Mouse (Mus musculus): Measurements from ENCODE around the gene Xab2.

Xab2 gene
- long read RNA-seq, experiment 1, full-length matches to known transcripts, result 32 of 39 reads
- long read RNA-seq, experiment 1, partial matches to known transcripts, result 4 of 39 reads
- long read RNA-seq, experiment 1, other reads (novel, unspliced or antisense), result 3 of 39 reads
- long read RNA-seq, experiment 2, full-length matches to known transcripts, result 20 of 24 reads
- long read RNA-seq, experiment 2, partial matches to known transcripts, result 1 of 24 reads
- long read RNA-seq, experiment 2, other reads (novel, unspliced or antisense), result 3 of 24 reads

DNA sequence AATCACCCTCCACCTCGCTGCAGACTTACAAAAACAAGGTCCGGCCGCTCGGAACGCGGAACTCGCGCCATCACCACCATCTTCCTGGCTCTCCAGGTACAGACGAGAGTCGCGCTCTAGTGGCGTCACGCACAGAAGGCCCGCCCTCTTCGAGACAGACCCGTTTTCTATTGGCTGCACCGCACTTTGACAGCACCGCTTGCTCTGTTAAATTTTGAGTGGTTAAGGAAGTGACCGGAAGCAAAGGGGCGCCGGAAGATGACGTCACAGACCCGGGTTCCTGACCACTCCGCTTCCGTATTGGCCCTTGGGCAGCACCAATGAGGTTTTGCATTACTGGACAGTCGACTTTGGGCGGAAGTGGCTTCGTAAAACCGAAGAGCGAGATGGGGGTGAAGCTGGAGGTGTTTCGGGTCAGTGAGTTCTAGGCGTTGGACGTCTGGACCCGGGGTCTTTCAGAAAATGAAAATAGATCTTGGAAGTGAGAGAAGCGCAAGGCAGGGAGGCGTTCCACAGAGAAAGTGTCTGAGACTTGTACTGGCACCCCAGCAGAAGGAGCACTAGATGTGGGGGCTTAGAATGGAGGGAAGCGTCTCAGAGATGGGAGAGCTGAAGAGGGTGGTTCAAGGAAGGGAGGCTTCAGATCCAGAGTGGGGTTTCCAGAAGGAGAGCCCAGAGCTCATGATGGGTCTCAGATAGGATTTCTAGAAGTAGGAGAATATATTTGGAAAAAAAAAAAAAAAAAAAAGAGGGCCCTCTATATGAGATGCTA is at the start of gene Xab2, which contains the start of gene Pet100:
Gene Xab2, minus strand, starts transcription at position 118 of the 772 bp plus-strand sequence.
Gene Pet100, plus strand, starts transcription at position 350 of the 772 bp plus-strand sequence.
- intact Hi-C loops (cut with DNase I), result no loop called here

DNA sequence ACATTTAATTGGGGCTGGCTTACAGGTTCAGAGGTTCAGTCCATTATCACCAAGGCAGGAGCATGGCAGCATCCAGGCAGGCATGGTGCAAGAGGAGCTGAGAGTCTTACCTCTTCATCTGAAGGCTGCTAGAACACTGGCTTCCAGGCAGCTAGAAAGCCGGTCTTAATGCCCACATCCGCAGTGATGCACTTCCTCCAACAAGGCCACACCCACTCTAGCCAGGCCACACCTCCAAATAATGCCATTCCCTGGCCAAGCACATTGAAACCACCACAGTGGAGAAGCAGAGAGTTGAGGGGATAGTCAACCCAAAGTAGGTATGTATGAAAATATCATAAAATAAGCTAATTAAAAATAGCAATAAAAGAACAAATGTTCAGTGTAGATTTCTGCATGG is 49.3 kb upstream of the Xab2 start:
- intact Hi-C loops (cut with DNase I), result loop anchor here (5.0 to 10.0 kb wide), 2 partner anchors 43 to 506 kb away; partner anchors contain the start of gene Pcp2

DNA sequence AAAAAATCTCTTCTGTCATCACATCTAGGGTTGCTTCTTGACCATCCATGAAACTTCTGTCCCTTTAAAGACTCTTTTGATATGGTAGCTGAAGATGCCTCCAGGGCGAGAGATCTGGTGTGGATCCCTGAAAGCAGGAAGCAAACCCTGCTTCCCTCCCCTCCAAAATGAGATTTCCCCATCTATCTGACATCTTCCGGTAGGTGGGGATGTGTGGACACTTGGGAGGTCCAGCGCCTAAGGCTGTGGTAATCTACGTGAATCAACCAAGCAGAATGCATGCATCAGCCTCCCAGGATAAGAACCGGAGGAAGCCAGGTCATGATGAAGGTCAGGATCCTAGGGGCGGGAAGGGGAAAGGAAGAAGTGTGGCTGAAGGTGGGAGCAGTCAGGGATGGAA is 44.4 kb upstream of the Xab2 start, which contains the start of gene Mcemp1:
Gene Mcemp1, plus strand, starts transcription at position 248 of the 400 bp plus-strand sequence.
- intact Hi-C loops (cut with DNase I), result no loop called here

DNA sequence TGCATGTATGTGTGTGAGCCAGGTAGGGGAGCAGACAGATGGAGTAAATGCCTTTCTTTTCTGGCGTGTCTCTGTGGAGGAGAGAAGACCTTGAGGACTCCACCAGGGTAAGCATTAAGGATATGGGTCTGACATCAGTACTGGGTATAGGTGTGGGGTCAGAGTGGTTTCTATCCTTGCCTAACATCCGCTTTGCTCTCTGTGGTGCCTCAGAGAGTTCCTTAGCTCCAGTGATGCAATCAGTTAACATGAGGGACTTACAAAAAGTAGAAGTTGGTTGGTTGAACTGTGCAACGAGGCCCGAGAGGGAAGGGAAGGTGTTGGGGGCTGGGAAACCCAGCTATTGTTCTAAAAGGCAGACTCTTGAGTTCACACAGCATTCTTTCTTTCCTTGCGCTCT is 43.3 kb upstream of the Xab2 start:
- intact Hi-C loops (cut with DNase I), result no loop called here

DNA sequence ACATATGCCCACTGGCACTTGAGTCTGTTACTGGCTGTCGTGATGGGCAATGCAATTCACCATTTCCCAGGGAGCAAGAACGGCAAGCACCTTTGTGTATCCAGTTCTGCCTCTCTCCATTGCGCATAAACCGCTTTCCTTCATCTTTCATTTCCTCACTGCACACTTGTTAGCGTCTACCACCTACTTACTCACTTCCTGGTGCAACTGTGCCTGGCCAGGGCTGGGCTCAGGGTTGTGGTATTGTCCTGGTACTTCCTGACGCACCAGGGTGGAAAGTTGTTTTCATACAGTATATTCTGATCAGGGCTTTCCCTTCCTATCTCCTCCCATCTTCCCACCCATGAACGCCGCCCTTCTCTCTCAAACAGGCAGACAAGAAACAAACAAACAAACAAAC is 39.8 kb upstream of the Xab2 start:
- intact Hi-C loops (cut with DNase I), result no loop called here

DNA sequence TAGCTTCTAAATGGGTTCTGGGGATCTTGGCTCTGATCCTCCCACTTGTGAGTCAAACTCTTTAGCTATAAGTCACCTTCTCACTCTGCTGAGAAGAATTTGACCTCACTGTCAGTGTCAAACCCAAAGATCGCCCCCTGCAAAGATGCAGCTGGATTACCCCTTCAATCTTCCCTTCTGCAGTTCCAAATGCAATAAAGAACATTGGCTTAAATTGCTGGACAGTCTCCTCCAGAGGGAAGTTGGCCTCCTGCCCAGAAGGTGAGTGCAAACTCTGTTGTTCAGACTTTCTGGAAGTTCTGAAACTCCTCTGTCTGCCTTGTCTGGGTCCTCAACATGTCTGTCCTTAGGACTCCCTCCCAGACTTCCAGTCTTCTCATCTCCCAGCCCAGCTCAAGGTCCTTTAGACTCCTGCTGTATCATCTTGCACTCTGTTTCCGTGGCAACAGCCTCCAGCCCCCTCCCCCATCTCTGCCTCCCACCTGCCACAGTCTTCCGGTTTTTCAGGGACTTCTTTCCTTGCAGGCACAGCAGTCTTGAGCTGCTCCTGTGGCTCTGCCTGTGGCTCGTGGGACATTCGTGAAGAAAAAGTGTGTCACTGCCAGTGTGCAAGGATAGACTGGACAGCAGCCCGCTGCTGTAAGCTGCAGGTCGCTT is 35.7 kb upstream of the Xab2 start:
- intact Hi-C loops (cut with DNase I), result no loop called here

DNA sequence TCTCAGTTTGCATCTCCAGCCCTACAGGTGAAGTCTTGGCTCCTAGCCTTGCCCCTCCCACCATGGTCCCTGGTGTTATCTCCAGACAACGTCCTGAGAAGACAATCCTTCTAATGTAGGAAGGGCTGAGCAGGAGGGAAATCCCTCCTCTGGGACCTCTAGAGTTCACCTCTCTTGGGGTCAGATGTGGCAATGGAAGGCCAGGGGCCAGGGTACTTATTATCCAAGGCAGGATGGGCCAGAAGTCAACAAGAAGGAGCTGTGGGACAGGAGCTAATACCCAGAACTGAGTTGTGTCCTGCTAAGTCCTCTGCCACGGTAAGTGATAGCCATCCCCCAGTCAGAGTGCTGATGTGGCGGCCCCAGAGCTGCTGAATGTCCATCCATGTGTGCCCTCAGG is 34.4 kb upstream of the Xab2 start, which contains the start of gene Retn:
Gene Retn, plus strand, starts transcription at position 245 of the 400 bp plus-strand sequence.
- intact Hi-C loops (cut with DNase I), result no loop called here

DNA sequence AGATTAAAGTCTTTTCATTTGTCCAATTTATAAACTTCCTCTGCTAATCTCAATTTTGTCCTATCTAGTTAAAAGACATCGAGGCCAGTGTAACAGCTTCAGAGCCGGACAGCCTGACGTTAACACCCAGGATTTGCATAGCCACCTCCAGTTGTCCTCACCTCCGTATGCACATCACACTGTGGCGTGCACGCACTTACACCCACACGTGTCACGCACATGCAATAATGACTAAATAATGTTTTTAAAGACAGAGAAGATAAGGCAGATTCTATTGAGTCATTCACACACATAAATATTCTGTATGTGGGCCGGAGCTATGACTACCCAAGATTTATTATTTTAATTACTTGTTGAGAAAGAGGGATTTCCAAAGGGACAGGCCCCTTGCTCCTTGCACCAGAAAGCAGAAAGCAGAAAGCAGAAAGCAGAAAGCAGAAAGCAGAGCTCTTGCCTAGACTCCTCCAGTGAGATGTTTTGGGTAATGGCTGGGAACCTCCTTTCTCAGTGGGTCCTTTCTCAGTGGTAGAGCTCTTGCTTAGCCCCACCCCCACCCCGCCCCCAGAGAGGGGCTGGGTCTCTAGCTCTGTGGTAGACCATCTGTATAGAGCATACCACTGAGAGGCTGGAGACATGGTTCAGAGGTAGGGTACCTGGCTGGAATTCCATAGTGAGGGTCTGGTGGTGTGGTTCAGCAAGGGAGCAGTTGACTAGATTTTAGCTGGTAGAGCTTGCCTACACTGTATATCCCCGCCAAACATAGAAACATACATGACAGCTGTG is 33.8 kb upstream of the Xab2 start:
- intact Hi-C loops (cut with DNase I), result no loop called here

DNA sequence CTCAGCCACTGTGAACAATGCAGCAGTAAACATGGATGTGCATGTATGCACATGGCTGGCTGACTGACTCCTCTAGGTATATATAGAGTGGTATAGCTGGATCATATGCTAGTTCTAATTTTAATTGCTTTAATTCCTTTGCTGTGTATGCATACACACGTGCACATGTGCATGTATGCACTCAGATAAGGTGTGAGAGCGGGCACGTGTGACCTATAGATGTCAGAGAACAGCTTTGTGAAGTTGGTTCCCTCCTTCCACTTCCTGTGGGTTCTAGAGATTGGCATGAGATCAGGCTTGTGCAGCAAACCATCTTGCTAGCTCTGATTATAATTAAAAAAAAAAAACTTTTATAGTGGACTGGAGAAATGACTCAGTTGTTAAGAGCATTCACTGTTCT is 31.7 kb upstream of the Xab2 start:
- intact Hi-C loops (cut with DNase I), result no loop called here

DNA sequence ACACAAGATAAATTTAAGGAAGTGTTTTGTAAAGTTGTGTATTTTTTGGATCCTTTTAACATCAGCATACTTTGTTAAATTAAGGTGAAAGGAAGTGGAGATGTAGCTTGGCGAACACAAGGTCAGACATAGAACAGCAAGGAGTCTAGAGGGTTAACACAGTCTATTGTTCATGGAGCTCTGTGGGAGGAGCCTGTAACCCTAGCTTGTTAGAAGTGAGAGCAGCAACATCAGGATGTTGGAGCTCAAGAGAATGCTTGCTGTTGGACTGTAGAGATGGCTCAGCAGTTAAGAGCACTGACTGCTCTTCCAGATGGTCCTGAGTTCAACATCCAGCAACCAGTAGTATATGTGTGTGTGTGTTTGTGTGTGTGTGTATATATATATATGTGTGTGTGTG is 27.9 kb upstream of the Xab2 start:
- intact Hi-C loops (cut with DNase I), result no loop called here

DNA sequence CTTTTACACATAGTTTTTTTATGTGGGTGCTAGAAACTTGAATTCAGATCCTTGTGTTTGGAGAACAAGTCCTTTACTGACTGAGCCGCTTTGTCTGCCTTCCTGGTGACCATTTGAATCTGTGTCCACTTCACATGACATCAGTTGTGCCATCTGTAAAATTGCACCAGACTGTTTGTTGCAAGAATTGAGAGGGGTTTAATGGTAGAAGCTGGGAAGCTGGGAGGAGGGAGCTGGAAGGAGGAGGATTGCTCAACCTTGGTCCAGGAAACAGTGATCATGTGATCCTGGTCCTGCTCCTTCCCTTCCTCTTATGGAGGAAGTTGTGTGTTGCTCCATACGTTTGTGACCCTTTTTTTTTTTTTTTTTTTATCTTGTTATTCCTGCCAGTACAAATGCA is 27.2 kb upstream of the Xab2 start:
- intact Hi-C loops (cut with DNase I), result no loop called here

DNA sequence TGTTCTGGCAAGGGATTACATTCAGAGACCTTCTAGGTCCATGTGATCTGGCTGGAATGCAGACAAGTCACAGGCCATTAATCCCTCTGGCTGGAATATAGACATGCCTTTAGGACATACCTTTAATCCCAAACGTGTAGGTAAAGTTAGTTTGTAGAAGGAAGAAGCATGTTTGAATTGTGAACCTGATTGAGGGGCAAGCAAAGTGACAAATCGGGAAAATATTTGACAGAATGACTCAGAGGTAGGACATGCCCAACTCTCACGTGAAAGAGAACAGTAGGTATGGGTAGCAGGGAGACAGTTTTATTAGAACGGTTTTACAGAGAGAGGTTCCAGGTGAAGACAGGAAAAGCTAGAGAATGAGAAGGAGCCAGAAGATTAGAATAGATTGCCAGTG is 26.4 kb upstream of the Xab2 start:
- intact Hi-C loops (cut with DNase I), result no loop called here

DNA sequence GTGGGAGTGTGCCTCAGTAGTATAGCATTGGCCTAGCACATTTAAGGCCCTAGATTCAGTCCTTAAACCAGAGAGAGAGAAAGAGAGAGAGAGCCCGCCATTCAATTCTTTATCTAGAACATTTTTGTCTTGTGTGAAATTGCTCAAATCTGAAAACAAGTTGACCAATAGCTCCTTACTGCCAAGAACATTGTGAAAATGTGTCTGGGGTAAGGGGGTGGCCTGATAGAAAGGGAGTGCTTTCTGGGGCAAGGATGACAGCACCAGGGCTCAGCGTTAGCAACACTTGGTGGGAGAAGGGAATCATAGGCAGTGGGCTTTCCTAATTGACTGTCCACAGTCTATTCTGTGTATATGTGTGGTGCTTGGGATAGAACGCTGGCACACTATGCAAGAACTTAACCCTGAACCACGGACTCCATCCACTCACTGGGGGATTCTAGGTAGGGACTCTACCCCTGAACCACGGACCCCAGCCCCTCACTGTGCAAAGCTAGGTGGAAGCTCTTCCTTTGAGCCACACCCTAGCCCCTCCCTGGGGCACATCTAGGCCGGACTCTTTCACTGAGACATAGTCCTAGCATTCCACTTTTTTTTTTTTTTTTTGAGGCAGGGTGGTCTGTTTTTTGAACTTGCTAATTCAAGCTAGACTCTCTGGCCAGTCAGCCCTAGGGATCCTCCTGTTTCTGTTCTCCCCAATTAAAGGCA is 25.9 kb upstream of the Xab2 start:
- intact Hi-C loops (cut with DNase I), result no loop called here

DNA sequence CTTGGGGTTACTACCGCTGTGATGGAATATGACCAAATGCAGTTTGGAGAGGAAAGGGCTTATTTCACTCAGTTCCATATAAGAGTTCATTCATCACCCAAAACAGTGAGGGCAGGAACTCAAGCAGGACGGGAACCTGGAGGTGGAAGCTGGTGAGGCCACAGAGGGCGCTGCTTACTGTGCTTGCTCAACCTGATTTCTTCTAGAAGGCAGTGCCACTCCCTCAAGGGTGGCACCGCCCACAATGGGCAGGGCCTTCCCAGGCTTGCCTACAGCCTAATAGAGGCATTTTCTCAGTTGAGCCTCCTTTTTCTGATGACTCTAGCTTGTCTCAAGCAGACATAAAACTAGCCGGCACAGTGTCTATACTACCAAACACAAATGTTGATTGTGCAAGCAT is 24.7 kb upstream of the Xab2 start:
- intact Hi-C loops (cut with DNase I), result no loop called here

DNA sequence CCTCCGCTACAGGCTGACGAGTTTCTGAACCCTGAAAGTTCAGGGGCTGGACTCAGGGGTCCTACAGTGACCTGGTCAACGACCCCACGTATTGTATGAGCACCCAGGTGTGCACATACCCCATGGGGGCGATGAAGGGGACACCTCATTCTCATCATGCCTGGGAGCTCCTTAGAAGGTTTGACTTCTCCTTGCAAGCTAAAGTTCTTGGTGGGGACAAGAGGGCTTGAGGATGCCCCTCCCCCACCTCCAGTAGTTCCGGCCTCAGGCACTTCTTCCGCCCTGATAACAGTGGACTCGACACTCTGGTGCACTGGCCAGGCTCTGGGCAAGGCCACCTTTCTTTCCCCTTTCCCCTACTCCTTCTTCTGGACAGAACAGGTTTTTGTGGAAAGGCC is 10.4 kb upstream of the Xab2 start:
- intact Hi-C loops (cut with DNase I), result no loop called here

DNA sequence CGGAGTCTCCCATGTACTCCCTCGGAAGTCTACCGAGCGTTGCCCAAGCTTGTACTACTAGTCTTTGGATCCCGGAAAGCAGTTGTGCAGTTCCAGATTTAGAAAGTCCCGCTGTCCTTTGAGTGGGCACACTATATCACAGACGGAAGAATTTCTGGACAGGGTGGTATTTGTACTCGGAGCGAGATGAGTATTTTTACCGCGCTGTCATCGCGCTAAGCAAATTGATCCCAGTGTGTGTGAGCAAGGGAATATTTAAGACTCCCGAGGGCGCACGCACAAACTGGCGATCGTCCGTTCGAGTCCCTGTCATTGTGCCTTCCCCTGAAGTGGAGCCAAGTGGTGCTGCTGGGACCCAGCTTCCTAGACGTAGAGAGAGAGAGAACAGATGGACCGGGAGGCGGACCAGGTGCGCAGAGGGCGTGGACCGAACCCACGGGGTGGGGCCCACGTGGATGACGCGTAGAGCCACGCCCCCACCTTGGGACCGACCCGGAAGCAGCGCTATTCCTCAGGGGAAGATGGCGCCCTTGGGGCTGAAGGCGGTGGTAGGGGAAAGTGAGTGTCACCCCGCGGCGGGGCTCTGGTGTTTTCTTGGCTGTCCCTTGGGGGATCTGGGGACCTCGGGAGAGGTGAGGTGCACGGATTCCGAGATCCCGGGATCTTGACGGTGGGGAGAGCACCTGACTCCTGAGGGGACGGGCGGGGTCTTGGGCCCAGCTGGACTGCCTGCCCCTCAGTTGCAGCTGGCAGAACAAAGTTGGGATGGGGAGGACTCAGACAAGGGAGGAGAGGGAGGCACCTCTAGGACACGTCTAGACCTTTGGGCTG is 9.7 kb upstream of the Xab2 start, which contains the start of gene Stxbp2:
Gene Stxbp2, plus strand, starts transcription at position 309 of the 831 bp plus-strand sequence.
- intact Hi-C loops (cut with DNase I), result no loop called here

DNA sequence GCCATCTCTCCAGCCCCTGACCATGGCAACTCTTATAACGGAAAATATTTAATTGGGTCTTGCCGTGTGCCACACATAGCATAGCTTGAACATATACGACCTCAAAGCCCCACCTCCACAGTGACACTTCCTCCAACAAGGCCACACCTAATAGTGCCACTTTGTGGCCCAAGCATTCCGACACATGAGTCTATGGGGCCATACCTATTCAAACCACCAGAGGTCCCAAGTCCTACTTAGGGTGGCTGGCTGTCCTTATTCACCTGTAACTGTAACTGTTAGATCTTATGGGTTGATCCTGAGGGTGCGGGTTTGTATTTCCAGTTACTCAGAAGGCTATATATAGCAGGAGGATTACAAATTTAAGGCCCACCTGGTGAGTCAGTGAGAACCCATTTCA is 6.9 kb upstream of the Xab2 start:
- intact Hi-C loops (cut with DNase I), result loop anchor here (5.0 kb wide), 1 partner anchor 44 kb away; the partner anchor contains the start of gene Fcor

DNA sequence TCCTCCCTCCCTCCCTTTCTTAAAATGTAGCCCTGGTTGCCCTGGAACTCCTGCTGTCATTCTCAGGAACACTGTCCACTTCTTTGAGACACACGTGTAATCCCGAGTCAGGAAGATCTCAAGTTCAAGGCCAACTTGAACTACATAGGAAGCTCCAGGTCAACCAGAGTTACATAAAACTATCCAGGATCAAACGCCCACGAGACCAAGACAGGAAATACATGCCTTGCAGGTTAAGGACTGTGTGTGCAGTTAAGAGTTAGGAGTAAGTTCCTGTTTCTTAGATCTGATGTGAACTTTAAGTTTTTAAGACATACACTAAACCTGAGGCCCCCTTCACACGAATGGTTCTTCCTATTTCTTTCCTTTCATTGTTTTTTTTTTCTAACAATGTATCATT is 5.9 kb upstream of the Xab2 start:
- intact Hi-C loops (cut with DNase I), result loop anchor here (5.0 kb wide), 1 partner anchor 45 kb away; the partner anchor contains the start of gene Fcor

DNA sequence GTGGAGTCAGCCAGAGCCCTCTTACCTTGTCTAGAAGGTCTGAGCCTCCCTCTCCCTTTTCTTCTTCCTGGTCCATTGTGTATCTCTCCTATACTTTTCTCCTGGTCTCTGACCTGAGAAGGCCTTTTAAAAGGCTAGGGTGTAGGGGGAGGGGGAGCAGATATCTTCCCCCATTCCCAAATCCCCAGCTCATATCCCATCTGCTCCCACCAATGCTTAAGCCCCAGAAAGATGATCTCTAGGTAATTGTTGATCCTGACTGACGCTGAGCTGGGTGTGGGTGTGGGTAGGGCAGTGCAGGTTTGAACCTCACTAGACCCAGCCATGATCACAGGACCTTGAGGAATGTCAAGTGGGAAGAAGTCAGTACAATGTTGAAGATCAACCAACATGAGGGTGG is 4.3 kb upstream of the Xab2 start, which contains the start of gene Pcp2:
Gene Pcp2, minus strand, starts transcription at position 101 of the 400 bp plus-strand sequence.
- intact Hi-C loops (cut with DNase I), result loop anchor here (5.0 kb wide), 1 partner anchor 47 kb away; the partner anchor contains the start of gene Fcor

Data from adrenal gland (tissue).